28 mouse cellular contexts compared by ENCODE assay signal in genomic region chr8:110064606-110065365, GRCm38 (mm10). TPM values are rescaled to one million over a fixed set of nuclear protein-coding genes. Genes with fewer than 3 reads are reported as not detected.
DNase-seq lines count a peak whose midpoint lies in the region; ATAC-seq and TF ChIP-seq lines count a peak whose summit lies in the region.
"Had no signal": no experiment of that assay in that cellular context is flagged by ENCODE, and none has a peak within 500 bp of the region (broad histone marks: within the 10 kb centered on the region; RNA-seq: fewer than 3 reads in every experiment).

No protein-coding gene starts in this region.

- no peaks in the 10 kb centered on the region for H3K27me3 ChIP-seq in heart, embryonic 12.5 days (replicated peaks)
- H3K27me3 ChIP-seq in liver, adult 2 months (ENCODE audit: control insufficient read depth, insufficient read depth, low read length): no peaks in the 10 kb centered on the region
- H3K27me3 ChIP-seq in liver, embryonic 11.5 days (replicated peaks; ENCODE audit: control insufficient read depth, insufficient read depth, low read length): no peaks in the 10 kb centered on the region
- H3K27me3 ChIP-seq in limb, embryonic 15.5 days: no peaks in the 10 kb centered on the region
- H3K27me3 ChIP-seq: CH12.LX; embryonic facial prominence, embryonic 12.5 days; heart, embryonic 13.5 days; hindbrain, embryonic 12.5 days; Patski had no signal

- TF ChIP-seq POLR2A in liver, adult 2 months (IDR thresholded peaks at IDR 0.05; ENCODE audit: extremely low read depth, insufficient read depth, low read length): no peak

- WGBS in heart, embryonic 12.5 days: 88% methylated on average over 18 of the region's 18 CpGs
- 88% methylated on average over 18 of the region's 18 CpGs for WGBS in liver, adult 2 months
- WGBS in liver, embryonic 11.5 days: 88% methylated on average over 18 of the region's 18 CpGs
- WGBS in limb, embryonic 15.5 days: 84% methylated on average over 18 of the region's 18 CpGs

- H3K4me1 ChIP-seq in heart, embryonic 12.5 days (replicated peaks): no peaks in the 10 kb centered on the region
- peaks cover 4% of the 10 kb centered on the region; the same call in 1 of the 2 replicates for H3K4me1 ChIP-seq in liver, adult 2 months (ENCODE audit: control insufficient read depth, insufficient read depth, low read length)
- no peaks in the 10 kb centered on the region for H3K4me1 ChIP-seq in liver, embryonic 11.5 days (replicated peaks; ENCODE audit: control insufficient read depth, insufficient read depth, low read length)
- H3K4me1 ChIP-seq in limb, embryonic 15.5 days: peaks cover 2% of the 10 kb centered on the region; the same call in 1 of the 2 replicates
- H3K4me1 ChIP-seq: embryonic facial prominence, embryonic 12.5 days; heart, embryonic 13.5 days; hindbrain, embryonic 12.5 days had no signal

- no peak overlapping the region for H3K9ac ChIP-seq in heart, embryonic 12.5 days
- no peak overlapping the region for H3K9ac ChIP-seq in liver, adult 2 months (ENCODE audit: low read depth, low read length)
- no peak overlapping the region for H3K9ac ChIP-seq in liver, embryonic 11.5 days (ENCODE audit: low read depth, low read length)
- H3K9ac ChIP-seq in limb, embryonic 15.5 days: no peak overlapping the region
- H3K9ac ChIP-seq: embryonic facial prominence, embryonic 12.5 days; heart, embryonic 13.5 days; hindbrain, embryonic 12.5 days had no signal

- no peak overlapping the region for H3K4me3 ChIP-seq in heart, embryonic 12.5 days
- no peak overlapping the region for H3K4me3 ChIP-seq in liver, adult 2 months (ENCODE audit: insufficient read depth, low read depth, low read length)
- no peak overlapping the region for H3K4me3 ChIP-seq in liver, embryonic 11.5 days (ENCODE audit: low read depth, low read length)
- no peak overlapping the region for H3K4me3 ChIP-seq in limb, embryonic 15.5 days
- H3K4me3 ChIP-seq: embryonic facial prominence, embryonic 12.5 days; heart, embryonic 13.5 days; hindbrain, embryonic 12.5 days had no signal

- H3K9me3 ChIP-seq in heart, embryonic 12.5 days (replicated peaks): no peaks in the 10 kb centered on the region
- no peaks in the 10 kb centered on the region for H3K9me3 ChIP-seq in liver, embryonic 11.5 days (ENCODE audit: control insufficient read depth, low read length)
- no peaks in the 10 kb centered on the region for H3K9me3 ChIP-seq in limb, embryonic 15.5 days
- H3K9me3 ChIP-seq: embryonic facial prominence, embryonic 12.5 days; heart, embryonic 13.5 days; hindbrain, embryonic 12.5 days had no signal

- H3K4me2 ChIP-seq in heart, embryonic 12.5 days: no peak overlapping the region
- H3K4me2 ChIP-seq in liver, embryonic 11.5 days: no peak overlapping the region
- no peak overlapping the region for H3K4me2 ChIP-seq in limb, embryonic 15.5 days
- H3K4me2 ChIP-seq: embryonic facial prominence, embryonic 12.5 days; heart, embryonic 13.5 days; hindbrain, embryonic 12.5 days had no signal

- H3K79me2 ChIP-seq in liver, adult 2 months (ENCODE audit: control insufficient read depth, insufficient read depth, low read length): no peaks in the 10 kb centered on the region

- TF ChIP-seq CTCF in liver, adult 2 months (IDR thresholded peaks at IDR 0.05; ENCODE audit: low read depth, low read length): no peak

- ATAC-seq in heart, embryonic 12.5 days (ENCODE audit: insufficient number of reproducible peaks, low FRiP score): no peak
- ATAC-seq in liver, embryonic 11.5 days (replicated peaks; ENCODE audit: low FRiP score): no peak
- 0 out of 2 replicates have a peak, but pooled peaks have one; percentile 52 for ATAC-seq in limb, embryonic 15.5 days (ENCODE audit: insufficient number of reproducible peaks, low FRiP score, low TSS enrichment, low read depth)
- ATAC-seq: activated CD4-positive, CD25-positive, alpha-beta regulatory T cell, adult 4 months; forebrain, embryonic 16.5 days; hindbrain, embryonic 16.5 days; Patski had no signal

- H3K36me3 ChIP-seq in heart, embryonic 12.5 days: no peaks in the 10 kb centered on the region
- H3K36me3 ChIP-seq in liver, adult 2 months (ENCODE audit: control insufficient read depth, insufficient read depth, low read length): no peaks in the 10 kb centered on the region
- no peaks in the 10 kb centered on the region for H3K36me3 ChIP-seq in liver, embryonic 11.5 days (ENCODE audit: control insufficient read depth, insufficient read depth, low read length)
- H3K36me3 ChIP-seq in limb, embryonic 15.5 days: no peaks in the 10 kb centered on the region
- H3K36me3 ChIP-seq: embryonic facial prominence, embryonic 12.5 days; heart, embryonic 13.5 days; hindbrain, embryonic 12.5 days had no signal

- DNase-seq in cerebellum, postnatal 14 days: peak; percentile 46 to 72
- DNase-seq in cerebellum, adult 9-10 months: no peak
- DNase-seq in heart, adult 11 months: peak; percentile 69
- DNase-seq in liver, adult 2 months (ENCODE audit: extremely low read depth, low read depth, low spot score): peak; percentile 55
- DNase-seq in liver, embryonic 11.5 days (ENCODE audit: low spot score): no peak
- DNase-seq: adrenal gland, postnatal 14 days; cerebellum, adult 11 months; gastrocnemius, postnatal 14 days; heart, postnatal 36 days; kidney, adult 11 months had no signal

- H3K27ac ChIP-seq in heart, embryonic 12.5 days (ENCODE audit: poor library complexity, severe bottlenecking): no peak overlapping the region
- H3K27ac ChIP-seq in liver, adult 2 months (replicated peaks; ENCODE audit: insufficient read depth, low read depth, low read length): peak overlapping the region; percentile 34; the same call in 1 of the 2 replicates
- no peak overlapping the region for H3K27ac ChIP-seq in liver, embryonic 11.5 days (ENCODE audit: low read depth, low read length)
- H3K27ac ChIP-seq in limb, embryonic 15.5 days: no peak overlapping the region
- H3K27ac ChIP-seq: embryonic facial prominence, embryonic 12.5 days; heart, embryonic 13.5 days; hindbrain, embryonic 12.5 days had no signal

RNA-seq across cellular contexts. Expression of gene Zfp612, which starts 14.8 kb away (rescaled TPM):
- 6.8 and 7.2 TPM in 2 replicates for polyA plus RNA-seq in heart, embryonic 12.5 days (2016; fragmentation: Nextera tagmentation; extraction: Ambion mirVana)
- total RNA-seq in liver, adult 2 months (2014; rRNA removed): 4.1 and 4.6 TPM in 2 replicates
- 1.2 and 1.5 TPM in 2 replicates for polyA plus RNA-seq in liver, adult 2 months (2012; rRNA removed)
- 2.4 and 2.5 TPM in 2 replicates for polyA plus RNA-seq in liver, embryonic 11.5 days (2014; fragmentation: Nextera tagmentation; extraction: Ambion mirVana)
- 8.1 and 8.4 TPM in 2 replicates for polyA plus RNA-seq in limb, embryonic 15.5 days (2015; fragmentation: Nextera tagmentation; extraction: Ambion mirVana)

RNA-seq across cellular contexts. Expression of gene Chst4, which starts 25.2 kb away (rescaled TPM):
- polyA plus RNA-seq in heart, embryonic 12.5 days (2016; fragmentation: Nextera tagmentation; extraction: Ambion mirVana): 0.60 and 0.69 TPM in 2 replicates
- 0.18 and 0.20 TPM in 2 replicates for total RNA-seq in liver, adult 2 months (2014; rRNA removed)
- polyA plus RNA-seq in liver, adult 2 months (2012; rRNA removed): 0.22 and 0.39 TPM in 2 replicates
- polyA plus RNA-seq in liver, embryonic 11.5 days (2014; fragmentation: Nextera tagmentation; extraction: Ambion mirVana): not detected in 2 replicates
- not detected in 2 replicates for polyA plus RNA-seq in limb, embryonic 15.5 days (2015; fragmentation: Nextera tagmentation; extraction: Ambion mirVana)
- total RNA-seq: CH12.LX; gastrocnemius, adult 18-20 months; gastrocnemius, postnatal 14 days had no signal
- polyA plus RNA-seq: activated CD4-positive, CD25-positive, alpha-beta regulatory T cell, adult 4 months; embryonic facial prominence, embryonic 12.5 days; forebrain, embryonic 11.5 days; forebrain, embryonic 16.5 days; hindbrain, embryonic 12.5 days; hindbrain, embryonic 16.5 days; Patski had no signal

RNA-seq across cellular contexts. Expression of gene Gm21964, which starts 36.2 kb away (rescaled TPM):
- polyA plus RNA-seq in heart, embryonic 12.5 days (2016; fragmentation: Nextera tagmentation; extraction: Ambion mirVana): not detected in 2 replicates
- not detected in 2 replicates for total RNA-seq in liver, adult 2 months (2014; rRNA removed)
- polyA plus RNA-seq in liver, adult 2 months (2012; rRNA removed): not detected in 2 replicates
- polyA plus RNA-seq in liver, embryonic 11.5 days (2014; fragmentation: Nextera tagmentation; extraction: Ambion mirVana): not detected in 2 replicates
- polyA plus RNA-seq in limb, embryonic 15.5 days (2015; fragmentation: Nextera tagmentation; extraction: Ambion mirVana): not detected in 2 replicates
- total RNA-seq: adrenal gland, adult 18-20 months; adrenal gland, postnatal 14 days; CH12.LX; gastrocnemius, adult 18-20 months; gastrocnemius, postnatal 14 days; heart, adult 8-10 months; heart, postnatal 36 days had no signal
- polyA plus RNA-seq: activated CD4-positive, CD25-positive, alpha-beta regulatory T cell, adult 4 months; cortical plate, adult 2 months; embryonic facial prominence, embryonic 12.5 days; forebrain, embryonic 11.5 days; forebrain, embryonic 16.5 days; gonadal fat pad, adult 2 months; heart, embryonic 13.5 days; heart, postnatal 0 days; hindbrain, embryonic 12.5 days; hindbrain, embryonic 16.5 days; intestine, embryonic 14.5 days; Patski had no signal

RNA-seq across cellular contexts. Expression of gene Gm17720, which starts 37.8 kb away (rescaled TPM):
- not detected in 2 replicates for polyA plus RNA-seq in heart, embryonic 12.5 days (2016; fragmentation: Nextera tagmentation; extraction: Ambion mirVana)
- not detected in 2 replicates for total RNA-seq in liver, adult 2 months (2014; rRNA removed)
- not detected in 2 replicates for polyA plus RNA-seq in liver, adult 2 months (2012; rRNA removed)
- polyA plus RNA-seq in liver, embryonic 11.5 days (2014; fragmentation: Nextera tagmentation; extraction: Ambion mirVana): not detected in 2 replicates
- polyA plus RNA-seq in limb, embryonic 15.5 days (2015; fragmentation: Nextera tagmentation; extraction: Ambion mirVana): not detected in 2 replicates
- total RNA-seq: adrenal gland, adult 18-20 months; adrenal gland, postnatal 14 days; CH12.LX; gastrocnemius, adult 18-20 months; gastrocnemius, postnatal 14 days; heart, adult 8-10 months; heart, postnatal 36 days had no signal
- polyA plus RNA-seq: activated CD4-positive, CD25-positive, alpha-beta regulatory T cell, adult 4 months; cortical plate, adult 2 months; embryonic facial prominence, embryonic 12.5 days; forebrain, embryonic 11.5 days; forebrain, embryonic 16.5 days; gonadal fat pad, adult 2 months; heart, embryonic 13.5 days; heart, postnatal 0 days; hindbrain, embryonic 12.5 days; hindbrain, embryonic 16.5 days; intestine, embryonic 14.5 days; Patski had no signal

Comparison
In these comparisons a context has a peak if more than half of its experiments do, and no peak if none do; other contexts are left out.
1. DNase-seq: peak in cerebellum, postnatal 14 days (2 of 2), heart, adult 11 months (single experiment) and liver, adult 2 months (single experiment); none in cerebellum, adult 9-10 months (single experiment) and liver, embryonic 11.5 days (single experiment).